Mouse (Mus musculus): ENCODE measurements around the gene Prelid3b. TPM values are rescaled to one million over a fixed set of nuclear protein-coding genes. Genes with fewer than 3 reads are reported as not detected.
A peak's percentile ranks its signal among the peaks of the same experiment; 100 is the strongest.

Gene Prelid3b
- polyA plus RNA-seq, 1 experiment from 2014 or later: 117 TPM

DNA sequence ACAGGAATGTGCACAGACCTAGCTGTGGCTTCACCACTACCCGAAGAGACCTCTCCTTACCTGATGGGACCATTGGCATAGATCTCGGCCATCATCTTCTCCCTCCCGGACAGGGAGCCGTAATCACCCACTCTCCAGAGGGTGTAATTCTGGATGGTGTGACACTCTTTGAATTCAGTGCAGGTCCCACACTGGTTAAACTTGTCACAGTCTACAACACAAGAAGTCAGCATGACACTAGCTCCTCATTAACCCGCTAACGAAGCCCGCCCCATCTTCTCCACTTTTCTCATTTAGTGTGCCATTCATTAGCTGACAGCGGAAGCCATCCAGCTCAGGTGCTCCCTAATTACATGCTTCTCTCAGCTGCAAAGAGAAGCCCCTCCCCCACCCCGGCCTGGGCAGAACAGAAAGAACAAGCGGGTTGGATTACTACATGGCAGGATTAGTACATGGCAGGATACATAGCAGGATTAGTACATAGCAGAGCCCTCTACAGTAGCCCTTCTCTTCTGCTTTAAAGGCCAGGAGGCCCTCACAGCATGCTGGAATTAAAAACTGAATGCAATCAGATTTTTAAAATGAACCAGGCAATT, 43.8 kb downstream of the Prelid3b start:
- no peak overlapping the region for H3K4me3 ChIP-seq (ENCODE audit: low read depth, low read length)
- no peaks in the 10 kb centered on the region for H3K27me3 ChIP-seq (ENCODE audit: insufficient read depth, low read length)
- H3K4me2 ChIP-seq: no peak overlapping the region
- no peaks in the 10 kb centered on the region for H3K9me3 ChIP-seq (ENCODE audit: low read depth, low read length)
- no peak overlapping the region for H3K9ac ChIP-seq
- ATAC-seq (ENCODE audit: insufficient read depth): no peak
- H3K4me1 ChIP-seq (ENCODE audit: insufficient read depth): no peaks in the 10 kb centered on the region
- TF ChIP-seq CTCF (IDR thresholded peaks at IDR 0.05; ENCODE audit: low read depth): no peak
- H3K36me3 ChIP-seq (ENCODE audit: insufficient read depth): peaks cover 76% of the 10 kb centered on the region
- H3K27ac ChIP-seq (ENCODE audit: low read depth): no peak overlapping the region
- no peak for DNase-seq
- 86% methylated on average over 10 of the region's 10 CpGs for WGBS

- DNase-seq (no peak), ATAC-seq (ENCODE audit: insufficient read depth) (no peak)
- no peak overlapping the region for H3K27ac ChIP-seq (ENCODE audit: low read depth)
- no peaks in the 10 kb centered on the region for H3K9me3 ChIP-seq (ENCODE audit: low read depth, low read length)
- H3K4me3 ChIP-seq (ENCODE audit: low read depth, low read length): no peak overlapping the region
- H3K27me3 ChIP-seq (ENCODE audit: insufficient read depth, low read length): no peaks in the 10 kb centered on the region
- no peak overlapping the region for H3K9ac ChIP-seq
- TF ChIP-seq CTCF (IDR thresholded peaks at IDR 0.05; ENCODE audit: low read depth): no peak
- peaks cover 79% of the 10 kb centered on the region for H3K36me3 ChIP-seq (ENCODE audit: insufficient read depth)
- no peaks in the 10 kb centered on the region for H3K4me1 ChIP-seq (ENCODE audit: insufficient read depth)
- 74% methylated on average over 18 of the region's 18 CpGs for WGBS
- H3K4me2 ChIP-seq: no peak overlapping the region
These were observed 44.6 kb downstream of the Prelid3b start for GRCm38 (mm10) chr2:174428076-174428835.

- H3K27ac ChIP-seq (ENCODE audit: low read depth): no peak overlapping the region
- no peak overlapping the region for H3K4me2 ChIP-seq
- no peak for TF ChIP-seq CTCF (IDR thresholded peaks at IDR 0.05; ENCODE audit: low read depth)
- 91% methylated on average over 12 of the region's 12 CpGs for WGBS
- no peaks in the 10 kb centered on the region for H3K27me3 ChIP-seq (ENCODE audit: insufficient read depth, low read length)
- ATAC-seq (ENCODE audit: insufficient read depth): no peak
- H3K9ac ChIP-seq: no peak overlapping the region
- DNase-seq: no peak
- H3K36me3 ChIP-seq (ENCODE audit: insufficient read depth): peaks cover 85% of the 10 kb centered on the region
- H3K9me3 ChIP-seq (ENCODE audit: low read depth, low read length): no peaks in the 10 kb centered on the region
- no peak overlapping the region for H3K4me3 ChIP-seq (ENCODE audit: low read depth, low read length)
- H3K4me1 ChIP-seq (ENCODE audit: insufficient read depth): no peaks in the 10 kb centered on the region
These were observed 46.0 kb downstream of the Prelid3b start for GRCm38 (mm10) chr2:174426856-174427255.

DNA sequence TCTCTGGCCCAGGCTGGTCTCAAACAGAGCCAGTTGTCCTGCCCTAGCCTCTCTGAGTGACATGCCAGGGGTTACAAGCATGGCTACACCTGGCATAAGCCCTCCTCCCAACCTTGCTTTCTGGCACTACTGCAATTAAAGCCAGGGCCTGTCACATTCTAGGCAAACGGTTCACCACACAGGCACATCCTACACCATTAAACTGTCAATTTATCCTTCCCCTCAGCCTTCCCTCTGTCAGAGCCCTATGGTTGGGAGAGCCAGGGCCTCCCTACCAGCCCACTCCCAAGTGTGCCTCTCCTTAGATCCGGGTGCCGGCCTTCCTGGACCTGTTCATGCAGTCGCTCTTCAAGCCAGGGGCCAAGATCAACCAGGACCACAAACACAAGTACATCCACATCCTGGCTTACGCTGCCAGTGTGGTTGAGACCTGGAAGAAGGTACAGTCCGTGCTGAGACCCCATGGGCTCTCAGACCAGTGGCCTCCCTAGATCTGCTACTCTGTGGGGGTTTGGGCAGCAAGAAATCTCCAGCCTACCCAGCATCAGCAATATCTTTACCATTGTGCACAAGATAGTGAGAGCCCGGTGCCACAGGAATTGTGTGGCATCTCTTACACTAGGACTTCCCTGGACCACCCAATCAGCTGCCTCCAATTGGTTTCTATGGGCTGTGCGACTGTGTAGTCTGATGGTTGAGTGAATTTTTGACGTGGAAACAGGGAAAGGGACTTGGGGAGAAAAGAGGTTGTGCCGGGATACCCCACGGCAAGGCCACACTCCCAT, 48.4 kb downstream of the Prelid3b start:
- no peak for DNase-seq
- TF ChIP-seq CTCF (IDR thresholded peaks at IDR 0.05; ENCODE audit: low read depth): no peak
- ATAC-seq (ENCODE audit: insufficient read depth): no peak
- no peak overlapping the region for H3K4me3 ChIP-seq (ENCODE audit: low read depth, low read length)
- 87% methylated on average over 11 of the region's 11 CpGs for WGBS
- H3K4me2 ChIP-seq: no peak overlapping the region
- no peak overlapping the region for H3K9ac ChIP-seq
- H3K27me3 ChIP-seq (ENCODE audit: insufficient read depth, low read length): no peaks in the 10 kb centered on the region
- no peaks in the 10 kb centered on the region for H3K4me1 ChIP-seq (ENCODE audit: insufficient read depth)
- peaks cover 97% of the 10 kb centered on the region for H3K36me3 ChIP-seq (ENCODE audit: insufficient read depth)
- no peak overlapping the region for H3K27ac ChIP-seq (ENCODE audit: low read depth)
- H3K9me3 ChIP-seq (ENCODE audit: low read depth, low read length): no peaks in the 10 kb centered on the region

DNA sequence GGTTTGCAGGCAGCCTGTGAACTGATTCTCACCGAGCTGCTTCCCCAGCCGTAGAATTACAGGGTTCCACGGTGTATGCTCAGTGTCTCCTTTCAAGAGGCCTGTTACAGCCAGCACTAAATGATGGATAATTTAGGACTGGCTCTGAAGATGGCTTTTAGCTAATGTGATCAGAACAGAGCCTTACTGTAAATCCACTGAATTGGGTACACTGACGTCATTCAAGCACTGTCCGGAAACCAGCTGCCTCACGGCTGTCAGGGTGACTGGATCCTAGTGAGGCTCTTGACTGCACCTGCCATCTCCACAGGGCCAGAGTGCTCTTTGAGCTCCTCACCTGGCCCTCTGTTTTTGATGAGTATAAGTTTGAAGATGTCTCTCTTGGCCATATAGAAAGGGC, 51.8 kb downstream of the Prelid3b start:
- Histone ChIP-seq H3K27ac (ENCODE audit: low read depth) (no peak overlapping the region), H3K4me1 (ENCODE audit: insufficient read depth) (peaks cover 9% of the 10 kb centered on the region), H3K36me3 (ENCODE audit: insufficient read depth) (peaks cover 69% of the 10 kb centered on the region), H3K9ac (no peak overlapping the region), H3K27me3 (ENCODE audit: insufficient read depth, low read length) (no peaks in the 10 kb centered on the region), H3K9me3 (ENCODE audit: low read depth, low read length) (no peaks in the 10 kb centered on the region), H3K4me3 (ENCODE audit: low read depth, low read length) (no peak overlapping the region), H3K4me2 (no peak overlapping the region)
- no peak for TF ChIP-seq CTCF (IDR thresholded peaks at IDR 0.05; ENCODE audit: low read depth)
- 85% methylated on average over 6 of the region's 6 CpGs for WGBS
- DNase-seq (no peak), ATAC-seq (ENCODE audit: insufficient read depth) (no peak)

DNA sequence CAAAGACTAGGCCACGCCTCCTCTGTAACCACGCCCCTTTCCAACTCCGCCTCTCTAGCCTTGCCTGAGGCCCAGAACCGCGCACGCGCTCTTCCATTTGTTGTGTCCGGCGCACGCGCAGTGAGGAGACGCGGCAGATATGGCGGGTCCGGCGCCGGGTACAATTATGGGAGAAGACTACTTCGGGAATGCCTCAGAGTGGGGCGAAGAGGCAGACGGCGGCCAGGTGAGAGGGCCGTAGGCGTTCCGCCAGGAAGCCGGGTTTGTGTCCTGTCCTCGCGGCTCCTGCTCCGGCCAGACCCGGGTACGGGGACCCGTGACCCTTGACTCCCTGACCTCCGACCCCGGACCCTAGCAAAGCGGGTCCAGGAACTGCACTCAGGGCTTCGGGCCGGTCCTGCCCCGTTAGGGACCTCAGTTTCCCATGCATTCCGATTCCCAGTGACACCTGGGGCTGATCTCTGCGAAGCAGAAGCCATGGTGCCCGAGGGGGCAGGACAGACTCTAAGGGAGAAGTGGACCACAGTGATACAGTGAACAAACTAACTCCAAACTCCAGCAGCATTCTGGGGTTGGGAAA, 57.1 kb downstream of the Prelid3b start, which contains the start of gene Nelfcd:
Nelfcd (plus strand) TSS at position 74 of the 580 bp plus-strand sequence.
- H3K4me1 ChIP-seq (ENCODE audit: insufficient read depth): peaks cover 9% of the 10 kb centered on the region
- ATAC-seq (ENCODE audit: insufficient read depth) (peak; percentile 92), DNase-seq (peak; percentile 100)
- under 1% methylated on average over 40 of the region's 40 CpGs for WGBS
- H3K4me3 ChIP-seq (ENCODE audit: low read depth, low read length): peak within 1 kb of the TSS; percentile 87
- TF ChIP-seq CTCF (IDR thresholded peaks at IDR 0.05; ENCODE audit: low read depth): no peak
- peaks cover 16% of the 10 kb centered on the region; the same call in 1 of the 2 replicates for H3K36me3 ChIP-seq (ENCODE audit: insufficient read depth)
- H3K27me3 ChIP-seq (ENCODE audit: insufficient read depth, low read length): no peaks in the 10 kb centered on the region
- H3K9me3 ChIP-seq (ENCODE audit: low read depth, low read length): no peaks in the 10 kb centered on the region
- H3K27ac ChIP-seq (ENCODE audit: low read depth): no peak within 1 kb of the TSS
- H3K9ac ChIP-seq: peak within 1 kb of the TSS; percentile 87
- H3K4me2 ChIP-seq: peak within 1 kb of the TSS; percentile 88

Other genes with a start within 250 kb of the Prelid3b start
- gene Gnas, start 188.8 kb downstream of the Prelid3b start, polyA plus RNA-seq (2014; fragmentation: Nextera tagmentation; extraction: Ambion mirVana): 1,980 and 2,011 TPM in 2 replicates
- 11.3 and 14.7 TPM in 2 replicates for gene Gm20721, start 126.4 kb downstream of the Prelid3b start, polyA plus RNA-seq (2014; fragmentation: Nextera tagmentation; extraction: Ambion mirVana)
- gene Nelfcd, start 57.3 kb downstream of the Prelid3b start, polyA plus RNA-seq (2014; fragmentation: Nextera tagmentation; extraction: Ambion mirVana): 143 and 144 TPM in 2 replicates
- 172 and 179 TPM in 2 replicates for gene Ctsz, start 34.0 kb downstream of the Prelid3b start, polyA plus RNA-seq (2014; fragmentation: Nextera tagmentation; extraction: Ambion mirVana)
- gene Tubb1, start 22.4 kb downstream of the Prelid3b start, polyA plus RNA-seq (2014; fragmentation: Nextera tagmentation; extraction: Ambion mirVana): 7.2 and 10.0 TPM in 2 replicates
- gene Atp5e, start 9.0 kb downstream of the Prelid3b start, polyA plus RNA-seq (2014; fragmentation: Nextera tagmentation; extraction: Ambion mirVana): 838 and 911 TPM in 2 replicates
- 0.04 TPM in 1 of 2 replicates, not detected in the other for gene Zfp831, start 170.5 kb upstream of the Prelid3b start, polyA plus RNA-seq (2014; fragmentation: Nextera tagmentation; extraction: Ambion mirVana)